Mouse (Mus musculus): ENCODE data around the gene Inafm1. TPM values are rescaled to one million over a fixed set of nuclear protein-coding genes. Genes with fewer than 3 reads are reported as not detected.
"Not testable (repeated sequence)": the region's sequence is repeated elsewhere in the genome, so short reads cannot be mapped to it uniquely, and the experiment has no call there.

Inafm1 gene
- 10 to 100 TPM; 15.3 to 16.2 TPM for total RNA-seq (2021)
- long read RNA-seq, experiment 1, transcript Inafm1-201 (1 exons, 1,605 nt) = major isoform, 9 of 9 reads
- long read RNA-seq, experiment 1, partial matches to known transcripts = 0 of 9 reads
- long read RNA-seq, experiment 1, other reads (novel, unspliced or antisense) = 0 of 9 reads
- long read RNA-seq, experiment 2, partial matches to known transcripts = 0 of 3 reads
- long read RNA-seq, experiment 2, other reads (novel, unspliced or antisense) = 0 of 3 reads

DNA sequence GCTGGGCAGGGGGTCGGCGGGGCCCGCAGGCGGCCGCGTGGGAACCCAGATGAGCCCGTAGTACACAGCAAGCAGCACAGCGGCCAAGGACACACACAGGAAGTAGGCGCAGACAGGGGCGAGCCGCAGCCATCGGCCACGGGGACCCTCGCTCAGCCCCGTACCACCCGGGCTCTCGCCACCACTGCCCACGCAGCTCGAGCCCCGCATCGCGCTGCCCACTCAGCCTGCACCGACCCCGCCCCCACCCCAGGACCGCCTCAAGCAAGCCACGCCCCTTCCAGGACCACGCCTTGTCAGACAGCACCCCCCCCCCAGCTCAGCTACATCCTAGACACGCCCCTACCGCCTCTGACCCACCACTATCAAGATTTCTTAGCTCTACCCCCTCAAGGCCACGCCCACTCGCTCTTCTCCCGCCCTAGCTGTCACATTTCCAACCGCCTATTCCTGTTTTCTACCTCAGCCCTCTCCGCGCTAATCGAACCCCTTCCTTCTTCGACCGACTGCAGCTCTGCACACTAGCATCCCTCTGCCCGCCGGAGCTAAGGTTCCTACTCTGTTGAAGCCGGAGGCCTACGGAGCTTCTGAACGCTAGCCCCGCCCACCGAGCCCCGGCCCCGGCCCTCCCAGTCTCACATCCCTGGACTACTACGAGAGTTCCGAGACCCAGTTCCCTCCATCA, at the start of gene Inafm1:
TSS of gene Inafm1 (minus strand) at position 537 of the 685 bp plus-strand sequence.
- peak; percentile 91 to 93 for DNase-seq

DNA sequence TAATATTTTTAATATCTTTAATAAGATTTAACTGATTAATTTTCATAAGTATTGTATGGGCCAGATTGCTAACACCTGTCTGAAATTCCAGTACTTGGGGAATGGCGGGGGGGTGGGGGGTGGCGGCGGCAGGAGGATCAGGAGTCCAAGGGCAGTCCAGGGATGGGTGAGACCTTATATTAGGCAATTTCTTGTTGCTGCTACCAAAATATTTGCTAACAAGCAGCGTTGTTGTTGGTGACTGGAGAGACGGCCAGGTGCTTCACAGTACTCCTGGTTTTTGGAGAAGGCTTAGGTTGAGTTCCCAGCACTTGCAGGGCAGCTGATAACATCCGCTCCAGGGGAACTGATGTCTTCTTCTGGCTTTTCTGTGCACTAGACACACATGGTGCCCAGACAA, 47.1 kb upstream of the Inafm1 start:
- DNase-seq = no peak

DNA sequence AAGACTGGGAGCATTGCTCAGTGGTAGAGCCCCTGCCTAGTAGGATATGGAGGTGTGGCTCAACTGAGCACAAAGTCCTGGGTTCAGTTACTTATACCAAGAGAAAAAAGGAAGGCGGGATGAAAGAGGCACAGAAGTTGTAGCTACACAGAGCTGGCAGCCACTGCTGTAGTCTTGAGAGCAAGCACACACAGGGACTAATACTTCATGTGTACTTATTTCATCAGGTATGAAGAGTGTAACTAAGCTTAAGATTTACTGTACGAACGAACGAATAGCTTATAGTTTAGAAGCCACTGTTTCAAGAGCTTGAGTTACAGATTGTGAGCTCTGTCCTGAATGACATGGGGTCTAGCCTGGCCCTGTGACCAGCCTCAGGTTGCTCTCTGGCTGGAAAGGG, 45.8 kb upstream of the Inafm1 start:
- DNase-seq = no peak

- DNase-seq = no peak
These were observed 43.7 kb upstream of the Inafm1 start for GRCm38 (mm10) chr7:16317094-16317493.

DNA sequence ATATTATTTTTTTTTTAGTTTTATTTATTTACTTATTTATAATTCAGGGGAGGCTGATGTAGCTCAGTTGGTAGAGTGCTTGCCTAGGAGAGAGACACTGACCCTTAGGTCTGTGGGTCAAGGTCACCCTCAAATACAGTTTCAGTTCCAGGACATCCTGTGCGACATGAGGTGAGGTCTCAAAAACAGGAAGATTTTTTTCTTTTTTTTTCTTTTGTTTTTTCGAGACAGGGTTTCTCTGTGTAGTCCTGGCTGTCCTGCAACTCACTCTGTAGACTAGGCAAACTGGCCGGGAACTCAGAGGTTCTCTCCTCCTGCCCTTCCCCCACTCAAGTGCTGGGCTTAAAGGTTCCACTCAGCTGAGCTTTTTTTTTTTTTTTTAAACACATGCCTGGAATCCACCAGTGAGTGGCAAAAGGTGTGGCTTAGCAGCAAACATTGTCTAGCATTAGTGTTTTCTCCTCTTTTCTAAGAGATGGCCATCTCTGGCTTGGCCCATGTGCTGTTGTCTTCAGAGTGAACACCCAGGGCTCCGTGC, 41.9 kb upstream of the Inafm1 start:
- DNase-seq = no peak

DNA sequence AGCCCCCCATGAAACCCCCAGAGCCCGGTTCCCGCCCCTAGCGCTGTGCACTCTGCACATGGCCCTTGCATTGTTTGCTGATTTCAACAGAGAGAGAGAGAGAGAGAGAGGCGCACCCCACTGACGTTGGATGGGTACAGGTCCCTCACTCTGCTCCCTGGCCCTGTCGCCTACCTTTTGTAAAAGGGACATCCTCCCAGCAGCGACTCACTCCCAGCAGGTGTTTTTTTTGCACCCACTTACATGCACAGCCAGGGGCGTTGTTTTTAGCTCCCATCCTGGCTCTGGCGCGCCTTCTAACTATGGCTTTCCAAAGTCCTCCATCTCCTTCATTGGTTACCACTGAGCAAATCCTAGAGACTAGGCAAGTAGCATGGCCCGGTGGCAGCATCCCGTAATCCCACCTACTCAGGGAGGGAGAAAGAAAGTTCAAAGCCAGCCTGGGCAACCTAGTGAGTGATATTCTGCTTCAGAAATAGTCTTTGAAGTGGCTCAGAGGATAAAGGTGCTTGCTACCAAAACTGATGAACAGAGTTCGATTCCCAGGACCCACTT, 40.9 kb upstream of the Inafm1 start:
- DNase-seq = no peak

DNA sequence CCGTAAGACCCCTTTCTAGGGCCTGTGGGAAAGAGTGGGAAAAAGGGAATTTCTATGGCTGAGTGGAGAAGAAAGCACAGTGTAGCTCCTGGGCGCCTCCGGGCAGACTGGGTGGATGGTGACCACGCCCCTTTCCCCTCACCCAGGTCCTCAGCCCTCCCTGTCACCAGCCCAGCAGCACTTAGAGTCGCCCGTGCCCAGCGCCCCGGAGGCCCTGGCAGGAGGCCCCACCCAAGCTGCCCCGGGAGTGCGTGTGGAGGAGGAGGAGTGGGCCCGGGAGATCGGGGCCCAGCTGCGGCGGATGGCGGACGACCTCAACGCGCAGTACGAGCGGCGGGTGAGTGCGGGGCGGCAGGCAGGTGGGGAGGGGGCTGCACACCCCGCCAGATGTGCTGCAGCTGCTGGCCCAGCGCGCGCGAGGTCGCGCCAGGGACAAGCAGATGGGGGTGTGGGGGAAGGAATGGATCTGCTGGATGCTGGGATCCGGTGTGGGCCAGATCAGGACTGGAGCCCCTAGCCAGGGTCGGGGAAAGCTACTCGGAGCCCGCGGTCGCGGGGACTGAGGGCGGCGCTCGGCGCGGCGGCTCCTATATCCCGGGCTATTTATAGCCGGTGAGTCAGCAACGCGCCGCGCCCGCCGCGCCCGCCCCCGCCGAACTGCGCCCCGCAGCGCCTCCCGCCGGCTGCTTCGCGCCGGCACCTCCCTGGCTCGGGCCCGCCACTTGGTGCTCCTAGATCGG, 40.2 kb upstream of the Inafm1 start:
- peak; percentile 92 for DNase-seq

DNA sequence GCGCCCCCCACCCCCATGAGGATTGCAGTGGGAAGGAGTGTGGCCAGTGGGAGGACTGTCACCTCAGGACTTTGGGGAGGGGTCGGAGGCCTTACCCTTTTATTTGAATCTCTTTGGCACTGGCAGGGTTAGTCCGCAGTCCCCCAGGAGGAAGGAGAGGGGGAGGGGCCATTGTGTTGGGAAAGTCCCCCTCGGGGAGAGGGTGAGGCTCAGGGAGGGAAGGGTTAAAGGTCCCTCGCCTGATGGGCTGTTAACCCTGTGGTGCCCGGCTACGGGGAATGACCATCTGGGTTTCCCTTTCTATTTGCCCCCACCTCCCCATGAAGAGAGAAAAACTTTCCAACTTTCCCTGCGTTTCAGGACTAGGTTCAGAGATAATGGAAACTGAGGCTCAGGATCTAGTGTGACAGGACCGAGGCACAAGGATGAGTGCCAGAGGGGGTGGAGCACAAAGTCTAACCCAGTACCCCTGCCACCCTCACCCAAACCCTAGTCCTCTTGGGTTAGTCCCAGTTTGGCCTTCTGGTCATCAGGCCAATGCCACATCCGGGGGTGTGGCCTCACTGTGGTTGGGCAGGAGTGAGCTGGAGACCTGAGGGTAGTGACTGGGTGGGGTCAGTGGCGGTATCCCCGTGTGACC, 39.4 kb upstream of the Inafm1 start:
- DNase-seq = peak; percentile 87 to 90

GRCm38 (mm10) chr7:16312011-16312671, 38.7 kb upstream of the Inafm1 start:
- peak; percentile 71 to 76 for DNase-seq

DNA sequence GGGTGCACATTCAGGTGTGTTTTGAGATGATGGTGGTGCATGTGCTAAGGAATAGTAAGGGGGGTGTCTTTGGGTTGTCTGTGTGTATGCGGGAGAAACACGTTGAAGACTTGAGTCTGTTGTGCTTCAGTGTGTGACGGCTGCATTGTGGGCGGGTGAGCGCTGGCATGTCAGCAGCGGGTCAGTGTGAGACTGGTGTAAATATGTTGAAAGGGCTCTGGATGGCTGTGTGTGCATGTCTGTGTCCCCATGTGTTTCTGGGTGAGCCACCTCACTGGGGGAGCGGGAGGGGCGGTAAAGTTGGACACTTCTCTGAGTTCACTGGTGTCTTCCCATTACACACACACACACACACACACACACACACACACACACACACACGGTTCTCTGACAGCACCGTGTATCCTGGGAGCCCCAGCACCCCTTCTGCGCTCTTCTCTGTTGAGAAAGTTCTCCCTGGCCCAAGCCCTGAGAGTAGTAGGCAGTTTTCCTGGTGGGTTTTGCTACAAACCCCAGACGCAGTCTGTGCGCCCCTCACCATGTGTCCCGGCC, 38.1 kb upstream of the Inafm1 start:
- DNase-seq = peak; percentile 47 to 73

DNA sequence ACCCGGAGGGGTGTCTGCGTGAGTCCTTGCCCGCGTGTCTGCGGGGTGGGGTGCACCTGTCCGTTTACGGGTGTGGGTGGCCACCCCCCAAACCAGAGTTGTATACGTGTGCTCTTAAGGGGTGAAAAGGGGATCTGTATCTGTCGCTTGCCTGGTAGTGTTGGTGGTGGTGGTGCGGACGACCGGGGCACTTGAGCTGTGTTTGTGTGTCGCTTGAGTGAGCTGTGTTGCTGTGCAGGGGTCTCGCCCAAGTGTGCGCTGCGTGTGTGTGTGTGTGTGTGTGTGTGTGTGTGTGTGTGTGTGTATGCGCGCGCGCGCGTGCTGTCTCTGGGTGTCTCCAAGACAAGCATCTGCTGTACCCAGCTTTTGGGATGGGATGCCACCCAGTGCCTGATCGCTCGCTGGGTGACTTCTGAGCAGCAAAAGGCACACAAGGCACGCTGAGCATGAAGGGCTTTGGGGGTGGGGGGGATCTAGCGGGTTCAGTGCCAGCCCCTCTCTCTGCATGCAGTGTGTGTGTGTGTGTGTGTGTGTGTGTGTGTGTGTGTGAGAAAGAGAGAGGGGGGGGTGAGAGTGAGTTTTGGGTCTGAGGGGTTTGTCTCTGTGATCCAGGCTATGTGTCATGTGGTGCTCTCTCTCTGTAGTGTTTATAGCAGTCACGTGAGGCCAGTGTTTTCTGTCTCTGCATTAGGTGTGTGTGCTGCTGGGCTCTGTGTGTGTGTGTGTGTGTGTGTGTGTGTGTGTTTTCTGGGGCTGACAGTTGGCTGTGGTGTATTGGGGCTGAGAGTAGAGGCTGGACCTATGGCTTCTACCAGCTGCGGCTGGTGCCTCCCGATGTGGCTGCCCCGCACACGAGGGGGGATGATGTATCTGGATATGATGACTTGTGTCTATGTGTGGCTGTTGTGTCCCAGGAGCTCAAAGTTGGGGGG, 37.4 kb upstream of the Inafm1 start:
- DNase-seq = peak; percentile 41 to 73

DNA sequence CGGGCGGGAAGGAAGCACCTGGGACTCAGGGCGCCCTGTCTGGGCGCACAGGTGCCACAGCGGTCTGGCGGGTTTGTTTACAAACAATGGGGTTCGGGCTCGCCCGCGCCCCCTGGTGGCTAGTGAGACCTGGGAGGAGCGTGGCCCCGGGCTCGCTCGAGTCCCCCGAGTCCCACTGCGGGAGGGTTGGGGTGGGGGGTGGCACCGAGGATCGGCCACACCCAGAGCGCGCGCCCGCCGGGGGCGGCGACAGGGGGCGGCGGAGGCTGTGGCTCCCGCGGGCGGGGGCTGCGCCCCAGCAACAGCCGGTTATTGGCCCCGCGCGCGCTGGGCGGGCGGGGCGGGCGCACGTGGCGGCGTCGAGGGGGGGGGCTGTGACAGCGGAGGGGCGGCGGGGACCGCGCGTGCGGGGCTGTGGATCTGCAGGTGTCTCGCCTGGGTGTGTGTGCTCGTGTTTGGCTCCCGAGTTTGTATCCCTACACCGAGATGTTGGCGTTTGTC, 36.7 kb upstream of the Inafm1 start:
- DNase-seq = peak; percentile 91 to 94

DNA sequence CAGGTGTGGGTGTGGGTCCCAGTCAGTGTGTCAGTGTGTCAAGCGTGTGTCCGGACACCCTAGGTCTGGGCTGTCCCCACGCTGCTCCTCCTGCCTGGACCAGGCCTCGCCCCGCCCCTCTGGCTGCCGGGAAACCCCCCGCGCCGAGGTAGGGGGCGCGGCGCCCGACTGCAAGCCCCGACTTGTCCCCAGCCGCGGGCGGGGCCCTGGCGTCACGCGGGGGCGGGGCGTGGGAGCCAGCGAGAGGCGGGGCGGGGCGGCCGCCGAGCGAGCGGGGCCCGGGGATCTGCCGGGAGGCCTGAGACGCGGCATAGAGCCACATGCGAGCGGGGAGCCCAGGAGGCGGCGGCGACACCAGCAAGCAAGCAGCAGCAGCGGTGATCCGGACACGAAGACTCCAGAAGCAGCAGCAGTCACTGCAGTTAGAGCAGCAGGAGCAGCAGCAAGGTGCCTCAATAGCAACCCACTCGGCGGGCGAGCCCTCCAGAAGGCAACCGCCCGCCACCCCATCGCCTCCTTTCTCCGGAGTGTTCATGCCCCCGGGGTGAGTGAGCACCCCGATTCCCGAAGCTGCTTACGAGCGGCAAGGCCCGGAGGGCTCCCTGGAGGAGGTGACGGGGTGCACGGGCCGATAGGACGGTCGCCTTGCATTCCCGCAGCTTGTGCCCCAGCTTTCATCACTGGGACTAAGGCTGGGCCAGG, 36.1 kb upstream of the Inafm1 start:
- DNase-seq = peak; percentile 93 to 95

DNA sequence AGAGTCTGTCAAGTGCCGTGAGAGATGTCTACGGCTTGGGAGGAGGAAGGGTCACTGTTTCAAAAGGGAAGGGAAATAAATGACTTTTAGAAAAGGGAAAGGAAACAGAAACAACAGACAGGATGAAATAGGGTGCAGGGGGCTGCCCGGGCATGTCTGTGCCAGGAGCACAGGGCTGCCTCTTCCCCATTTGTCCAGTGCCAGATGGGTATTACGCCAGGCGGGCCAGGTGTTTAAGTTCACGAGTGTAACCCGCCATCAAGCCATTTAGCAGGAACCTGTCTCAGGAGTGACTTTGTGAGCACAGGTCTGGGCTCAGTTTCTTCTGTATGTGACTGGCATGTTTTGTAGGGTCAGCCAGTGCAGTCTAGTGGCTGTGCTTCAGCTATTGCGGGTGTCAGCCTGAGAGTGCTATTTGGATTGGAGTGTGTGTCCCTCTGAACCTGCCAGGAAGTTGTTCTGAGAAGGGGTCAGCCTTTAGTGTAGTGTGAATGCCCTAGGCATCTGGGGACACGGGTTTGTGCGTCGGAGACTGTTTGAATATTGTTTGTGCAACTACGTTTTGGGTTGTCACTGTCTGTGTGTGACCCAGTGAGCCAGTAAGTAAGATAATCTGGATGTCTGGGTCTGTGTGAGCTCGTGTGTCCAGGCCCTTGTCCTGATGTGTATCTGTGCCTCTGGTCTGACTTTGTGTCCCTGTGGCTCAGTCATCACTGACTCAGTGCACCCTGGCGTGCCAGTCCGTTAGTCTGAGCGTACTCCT, 35.3 kb upstream of the Inafm1 start:
- DNase-seq = peak; percentile 32 to 41

DNA sequence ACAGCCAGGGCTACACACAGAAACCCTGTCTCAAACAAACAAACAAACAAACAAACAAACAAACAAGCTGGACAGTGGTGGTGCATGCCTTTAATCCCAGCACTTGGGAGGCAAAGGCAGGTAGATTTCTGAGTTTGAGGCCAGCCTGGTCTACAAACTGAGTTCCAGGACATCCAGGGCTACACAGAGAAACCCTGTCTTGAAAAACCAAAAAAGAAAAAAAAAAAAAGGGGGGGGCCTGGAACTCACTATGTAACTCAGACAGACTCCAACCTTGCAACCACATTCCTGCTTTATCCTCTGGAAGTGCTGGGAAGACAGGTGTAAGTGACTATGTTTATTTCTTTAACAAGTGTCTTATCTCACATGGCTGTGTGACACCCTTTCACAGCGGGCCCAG, 34.7 kb upstream of the Inafm1 start, which contains the start of gene Bbc3:
TSS of gene Bbc3 (plus strand) at position 301 of the 400 bp plus-strand sequence.
- not testable (repeated sequence) for DNase-seq

DNA sequence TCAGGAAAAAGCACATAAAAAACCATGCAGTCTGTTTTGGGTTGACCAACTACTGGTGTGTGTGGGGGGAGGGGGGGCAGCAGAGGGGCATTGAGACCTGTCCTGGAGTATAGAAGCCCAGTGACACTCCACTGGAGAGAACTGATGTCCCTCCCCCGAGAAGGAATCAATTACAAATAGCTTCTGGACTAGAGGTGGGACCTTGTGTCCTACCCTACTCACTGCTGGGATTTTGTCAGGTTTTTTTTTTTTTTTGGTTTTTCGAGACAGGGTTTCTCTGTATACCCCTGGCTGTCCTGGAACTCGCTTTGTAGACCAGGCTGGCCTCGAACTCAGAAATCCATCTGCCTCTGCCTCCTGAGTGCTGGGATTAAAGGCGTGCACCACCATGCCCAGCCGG, 33.7 kb upstream of the Inafm1 start:
- not testable (repeated sequence) for DNase-seq

DNA sequence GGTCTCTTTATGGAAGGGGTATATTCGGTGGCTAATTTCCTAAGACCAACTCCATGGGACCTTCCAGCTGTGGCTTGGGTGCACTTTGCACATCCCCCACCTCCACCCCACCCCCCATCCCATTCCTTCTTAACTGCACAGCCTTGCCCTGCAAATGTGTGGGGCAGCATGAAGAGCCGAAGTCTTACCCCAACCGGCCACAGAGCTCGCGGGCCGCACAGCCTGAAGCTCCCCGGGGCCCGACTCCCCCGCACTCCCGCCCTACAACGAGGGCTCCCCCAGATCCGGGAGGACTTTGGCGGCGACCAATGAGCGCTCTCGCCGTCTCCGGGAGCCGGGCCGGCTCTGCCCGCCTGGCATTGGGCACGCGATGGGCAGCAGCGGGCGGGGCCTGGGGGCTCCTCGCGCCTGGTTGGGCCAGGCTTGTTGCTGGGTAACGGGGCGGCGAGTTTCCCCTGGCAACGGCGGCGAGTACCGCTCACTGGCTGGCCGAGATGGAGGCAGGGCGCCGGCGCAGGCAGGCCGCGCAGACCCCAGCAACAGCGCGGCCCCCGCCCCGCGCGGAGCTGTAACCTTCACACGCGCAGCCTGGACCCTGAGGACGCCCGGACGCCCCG, 26.1 kb upstream of the Inafm1 start:
- peak; percentile 86 to 91 for DNase-seq

DNA sequence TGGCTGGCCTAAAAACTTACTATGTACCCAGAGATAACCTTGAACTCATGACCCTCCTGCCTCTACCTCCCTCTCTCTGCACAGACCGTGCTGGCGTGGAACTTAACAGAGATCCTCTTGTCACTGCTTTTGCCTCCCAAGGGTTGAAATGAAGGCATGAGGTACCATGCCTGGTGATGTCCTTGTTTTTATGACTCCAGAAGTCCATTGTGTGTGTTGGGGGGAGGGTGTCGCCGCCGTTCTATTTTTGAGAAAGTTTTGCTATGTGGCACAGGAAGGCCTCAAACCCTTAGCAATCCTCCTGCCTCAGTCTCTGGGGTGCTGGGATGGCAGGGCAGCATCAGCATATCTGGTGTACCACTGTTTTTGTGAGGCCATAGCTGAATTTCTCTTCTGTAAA, 25.5 kb upstream of the Inafm1 start:
- DNase-seq = no peak
